Mouse (Mus musculus) inflammation-experienced regulatory T-cells, adult 16 weeks (primary cell): ENCODE data around the gene Dlx1. TPM values are rescaled to one million over a fixed set of nuclear protein-coding genes. Genes with fewer than 3 reads are reported as not detected.

Experiments
- polyA plus RNA-seq: library from polyadenylated mRNA; unstranded; fragments of 100-300 nt; shearing (Covaris generic); gene quantifications from one replicate; pipeline ENCODE4 v1.2.1, GENCODE M21; 2017

The Dlx1 gene
- polyA plus RNA-seq = not detected

GRCm38 (mm10) chr2:71528014-71528713 is at the start of gene Dlx1:
TSS of gene Dlx1 (plus strand) at chr2:71528113.

GRCm38 (mm10) chr2:71546640-71547071 is 18.7 kb downstream of the Dlx1 start, which contains the start of gene Dlx2:
TSS of gene Dlx2 (minus strand) at chr2:71546754.

Other genes starting within 250 kb of the Dlx1 start
- gene Slc25a12, start 160.4 kb upstream of the Dlx1 start, polyA plus RNA-seq = 105 TPM
- gene Hat1, start 139.2 kb upstream of the Dlx1 start, polyA plus RNA-seq = 74.9 TPM
- gene Metap1d, start 74.8 kb upstream of the Dlx1 start, polyA plus RNA-seq = 38.9 TPM
- not detected for gene Dlx2, start 18.6 kb downstream of the Dlx1 start, polyA plus RNA-seq
- 29.7 TPM for gene Itga6, start 217.5 kb downstream of the Dlx1 start, polyA plus RNA-seq